Mouse (Mus musculus) embryonic facial prominence, embryonic 13.5 days (tissue): Measurements from ENCODE around the gene Thnsl2. TPM values are rescaled to one million over a fixed set of nuclear protein-coding genes. Genes with fewer than 3 reads are reported as not detected.

ENCODE experiments used
- ATAC-seq: fragments of 200-750 bp; cut with Nextera tagmentation; 2 replicates; pipeline ENCODE4 v1.8.0; 2017; ENCODE audit warnings: low read depth; ENCODE audit not compliant: insufficient number of reproducible peaks, insufficient read depth, low FRiP score, low TSS enrichment
- H3K27ac ChIP-seq: fragments of 300-500 bp; sonication (generic); 2 replicates; pipeline ENCODE4 v1.5.1; 2015; ENCODE audit warnings: moderate library complexity, mild to moderate bottlenecking, inconsistent platforms
- H3K27me3 ChIP-seq: fragments of 300-500 bp; sonication (generic); 2 replicates; pipeline ENCODE4 v1.6.1; 2015; ENCODE audit warnings: mild to moderate bottlenecking, inconsistent platforms
- H3K36me3 ChIP-seq: fragments of 300-500 bp; sonication (generic); 2 replicates; pipeline ENCODE4 v1.6.1; 2015; ENCODE audit warnings: mild to moderate bottlenecking, inconsistent platforms
- H3K4me1 ChIP-seq: fragments of 300-500 bp; sonication (generic); 2 replicates; pipeline ENCODE4 v1.6.1; 2015; ENCODE audit warnings: inconsistent platforms
- H3K4me2 ChIP-seq: fragments of 300-500 bp; sonication (generic); 2 replicates; pipeline ENCODE4 v1.6.1; 2015; ENCODE audit warnings: moderate library complexity, mild to moderate bottlenecking, inconsistent platforms
- H3K4me3 ChIP-seq: fragments of 300-500 bp; sonication (generic); 2 replicates; pipeline ENCODE4 v1.5.1; 2015; ENCODE audit warnings: mild to moderate bottlenecking, inconsistent platforms
- H3K9ac ChIP-seq: fragments of 300-500 bp; sonication (generic); 2 replicates; pipeline ENCODE4 v1.6.1; 2015; ENCODE audit warnings: mild to moderate bottlenecking, inconsistent platforms
- H3K9me3 ChIP-seq: fragments of 300-500 bp; sonication (generic); 2 replicates; pipeline ENCODE4 v1.6.1; 2016; ENCODE audit warnings: inconsistent platforms
- WGBS: fragments of 180-500 bp; shearing (Covaris S2); methylation state at CpG from one replicate; pipeline ENCODE4 v1.1.7; 2015; ENCODE audit warnings: mixed read lengths; 5-methylcytosine and 5-hydroxymethylcytosine counted together
- polyA plus RNA-seq: library from polyadenylated mRNA; unstranded; fragments of >200 nt; fragmentation: Nextera tagmentation; extraction: Ambion mirVana; gene quantifications from 2 replicates; pipeline ENCODE4 v1.2.1, GENCODE M21; 2015

Gene Thnsl2
- polyA plus RNA-seq, 1 experiment from 2014 or later: 6.1 TPM

DNA sequence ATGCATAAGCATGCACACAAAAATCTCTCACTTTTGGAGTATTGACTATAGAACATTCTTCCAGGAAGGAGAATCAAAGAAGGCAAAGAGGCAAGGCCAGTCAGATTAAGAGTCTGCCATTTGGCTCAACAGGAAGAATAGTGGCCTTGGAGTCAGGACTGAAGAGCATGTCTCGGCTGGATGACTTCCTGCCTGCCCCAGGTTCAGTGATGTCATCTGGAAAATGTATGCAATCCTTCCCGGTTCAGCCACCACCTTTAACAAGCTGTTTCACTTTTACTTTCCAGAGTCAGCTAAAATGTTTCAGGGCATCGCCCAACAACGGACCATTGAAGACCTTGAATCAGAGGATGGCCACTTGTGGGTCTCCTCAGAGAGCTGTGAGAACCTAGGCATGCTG is 55.2 kb downstream of the Thnsl2 start:
- H3K9me3 ChIP-seq: 0 out of 2 replicates have a peak, but pooled peaks cover 9% of the 10 kb centered on the region
- no peaks in the 10 kb centered on the region for H3K27me3 ChIP-seq
- no peak overlapping the region for H3K4me3 ChIP-seq
- no peak overlapping the region for H3K4me2 ChIP-seq
- no peak overlapping the region for H3K27ac ChIP-seq
- no peak for ATAC-seq
- no peaks in the 10 kb centered on the region for H3K36me3 ChIP-seq
- H3K9ac ChIP-seq: no peak overlapping the region
- 62% methylated on average over 4 of the region's 4 CpGs for WGBS
- no peaks in the 10 kb centered on the region for H3K4me1 ChIP-seq

DNA sequence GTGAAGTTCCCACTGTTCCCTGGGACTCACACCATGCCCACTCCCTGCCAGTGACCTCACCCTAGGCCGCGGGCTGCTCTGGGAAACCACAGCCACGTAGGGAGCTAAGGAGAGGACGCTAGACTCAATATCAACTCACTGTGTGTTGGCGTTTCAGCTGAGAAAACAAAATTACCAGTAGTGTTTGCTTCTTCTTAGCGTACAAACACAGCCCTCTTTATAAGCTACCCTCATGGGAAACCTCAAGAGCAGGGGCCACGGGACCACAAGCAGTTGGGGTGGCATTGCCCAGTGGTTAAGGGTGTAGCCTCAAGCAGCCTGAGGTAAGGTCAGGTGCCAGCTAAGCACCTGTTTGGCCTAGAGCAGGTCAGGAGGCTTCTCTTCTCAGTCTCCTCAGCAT is 60.8 kb downstream of the Thnsl2 start:
- Histone ChIP-seq H3K27me3 (no peaks in the 10 kb centered on the region), H3K9me3 (0 out of 2 replicates have a peak, but pooled peaks cover 9% of the 10 kb centered on the region), H3K4me3 (no peak overlapping the region), H3K9ac (no peak overlapping the region), H3K4me2 (no peak overlapping the region), H3K27ac (no peak overlapping the region), H3K36me3 (no peaks in the 10 kb centered on the region), H3K4me1 (peaks cover 10% of the 10 kb centered on the region; the same call in 1 of the 2 replicates)
- 79% methylated on average over 7 of the region's 7 CpGs for WGBS
- ATAC-seq: no peak

DNA sequence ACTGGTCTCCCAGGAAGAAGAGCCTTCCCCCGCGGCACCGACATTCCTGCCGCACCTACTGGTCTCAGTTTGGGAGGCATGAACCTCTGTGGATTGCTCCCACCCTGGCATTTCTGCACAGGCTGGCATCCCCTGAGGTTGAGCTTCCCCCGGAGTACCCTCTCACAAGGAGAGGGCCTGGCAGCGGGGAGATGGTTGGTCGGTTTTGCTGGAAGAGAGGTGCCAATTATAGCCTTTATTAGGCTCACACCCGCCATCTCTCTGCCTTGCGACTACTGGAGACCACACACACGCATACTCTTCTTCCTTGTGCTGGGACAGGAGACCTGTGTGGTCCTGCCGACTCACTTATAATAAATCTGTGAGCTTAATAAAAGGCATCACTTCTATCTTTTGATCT is 62.2 kb downstream of the Thnsl2 start:
- Histone ChIP-seq H3K4me1 (peaks cover 10% of the 10 kb centered on the region; the same call in 1 of the 2 replicates), H3K27me3 (no peaks in the 10 kb centered on the region), H3K9ac (no peak overlapping the region), H3K4me2 (no peak overlapping the region), H3K4me3 (no peak overlapping the region), H3K9me3 (0 out of 2 replicates have a peak, but pooled peaks cover 8% of the 10 kb centered on the region), H3K36me3 (no peaks in the 10 kb centered on the region), H3K27ac (no peak overlapping the region)
- no peak for ATAC-seq
- WGBS: 68% methylated on average over 11 of the region's 11 CpGs

DNA sequence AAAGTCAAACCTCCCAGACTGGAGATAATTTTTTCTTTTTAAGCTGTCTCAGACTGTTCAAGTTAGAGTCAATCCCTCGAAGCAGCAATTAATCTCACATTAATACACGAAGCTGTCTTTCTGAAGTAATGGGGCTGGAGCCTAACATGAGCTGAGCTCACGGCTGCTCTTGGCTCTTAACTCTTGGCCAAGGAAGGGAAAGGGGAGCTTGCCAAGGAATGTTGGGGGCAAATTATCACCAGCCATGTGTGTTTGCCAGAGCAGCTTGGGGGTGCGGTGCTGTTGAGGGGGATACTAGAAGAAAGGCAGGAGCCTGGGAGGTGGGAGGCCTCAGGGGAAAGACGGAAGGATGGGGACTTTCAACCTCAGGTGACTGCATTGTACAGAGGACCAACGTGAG is 63.0 kb downstream of the Thnsl2 start:
- no peak overlapping the region for H3K4me3 ChIP-seq
- H3K4me2 ChIP-seq: no peak overlapping the region
- H3K9me3 ChIP-seq: no peaks in the 10 kb centered on the region
- WGBS: 62% methylated on average over 6 of the region's 6 CpGs
- ATAC-seq: no peak
- H3K9ac ChIP-seq: no peak overlapping the region
- H3K36me3 ChIP-seq: no peaks in the 10 kb centered on the region
- H3K27ac ChIP-seq: no peak overlapping the region; the same call in 1 of the 2 replicates
- no peaks in the 10 kb centered on the region for H3K27me3 ChIP-seq
- H3K4me1 ChIP-seq: peaks cover 10% of the 10 kb centered on the region; the same call in 1 of the 2 replicates

Other genes with a start within 250 kb of the Thnsl2 start
- not detected in 2 replicates for gene Tex37, start 225.5 kb downstream of the Thnsl2 start, polyA plus RNA-seq
- gene Foxi3, start 187.9 kb downstream of the Thnsl2 start, polyA plus RNA-seq: 1.4 and 1.7 TPM in 2 replicates
- gene Fabp1, start 55.4 kb upstream of the Thnsl2 start, polyA plus RNA-seq: 3.5 TPM in 1 of 2 replicates, not detected in the other
- gene Krcc1, start 127.2 kb upstream of the Thnsl2 start, polyA plus RNA-seq: 38.3 and 41.4 TPM in 2 replicates
- gene Smyd1, start 177.8 kb upstream of the Thnsl2 start, polyA plus RNA-seq: 1.3 and 1.6 TPM in 2 replicates
- gene Cd8b1, start 178.3 kb upstream of the Thnsl2 start, polyA plus RNA-seq: 0.14 TPM in 1 of 2 replicates, not detected in the other
- not detected in 2 replicates for gene Cd8a, start 229.0 kb upstream of the Thnsl2 start, polyA plus RNA-seq